Mouse (Mus musculus) hindbrain, postnatal 0 days (tissue): Measurements from ENCODE around the gene Rad1. TPM values are rescaled to one million over a fixed set of nuclear protein-coding genes. Genes with fewer than 3 reads are reported as not detected.

Experiments
- ATAC-seq: fragments of 200-750 bp; cut with Nextera tagmentation; 2 replicates; pipeline ENCODE4 v1.8.0; 2017; ENCODE audit warnings: mild to moderate bottlenecking, moderate TSS enrichment, moderate library complexity
- DNase-seq: peaks from one replicate; pipeline ENCODE4 v3.0.0-alpha.2; 2015; ENCODE audit warnings: low spot score
- H3K27ac ChIP-seq: fragments of 300-500 bp; sonication (generic); 2 replicates; pipeline ENCODE4 v1.5.1; 2014; ENCODE audit warnings: mild to moderate bottlenecking
- H3K27me3 ChIP-seq: fragments of 300-500 bp; sonication (generic); 2 replicates; pipeline ENCODE4 v1.6.1; 2014; ENCODE audit warnings: low read length, mixed read lengths; ENCODE audit not compliant: insufficient read depth
- H3K36me3 ChIP-seq: fragments of 300-500 bp; sonication (generic); 2 replicates; pipeline ENCODE4 v1.6.1; 2014; ENCODE audit warnings: low read length, mixed read lengths; ENCODE audit not compliant: insufficient read depth
- H3K4me1 ChIP-seq: fragments of 300-500 bp; sonication (generic); 2 replicates; pipeline ENCODE4 v1.6.1; 2014; ENCODE audit warnings: antibody characterized with exemption, low read length, mixed read lengths; ENCODE audit not compliant: insufficient read depth
- H3K4me2 ChIP-seq: fragments of 300-500 bp; sonication (generic); 2 replicates; pipeline ENCODE4 v1.6.1; 2014; ENCODE audit warnings: low read depth, mild to moderate bottlenecking, low read length, moderate library complexity, mixed read lengths
- H3K4me3 ChIP-seq: fragments of 300-500 bp; sonication (generic); 2 replicates; pipeline ENCODE4 v1.5.1; 2014; ENCODE audit warnings: low read length
- H3K9ac ChIP-seq: fragments of 300-500 bp; sonication (generic); replicated peaks from 2 replicates; pipeline ENCODE4 v1.6.1; 2014; ENCODE audit warnings: mild to moderate bottlenecking, low read length, moderate library complexity, mixed read lengths
- H3K9me3 ChIP-seq: fragments of 300-500 bp; sonication (generic); 2 replicates; pipeline ENCODE4 v1.6.1; 2016; ENCODE audit warnings: low read length, mixed read lengths
- CTCF ChIP-seq: IDR thresholded peaks from 2 replicates; pipeline ENCODE4 v1.5.1; 2016; ENCODE audit warnings: antibody characterized with exemption, control low read depth, low read depth
- WGBS: fragments of 180-500 bp; shearing (Covaris S2); extraction: QIAGEN DNeasy Blood & Tissue Kit; methylation state at CpG from one replicate; pipeline ENCODE4 v1.1.7; 2014; 5-methylcytosine and 5-hydroxymethylcytosine counted together
- polyA plus RNA-seq: library from polyadenylated mRNA; unstranded; fragments of >200 nt; fragmentation: Nextera tagmentation; extraction: Ambion mirVana; gene quantifications from 2 replicates; pipeline ENCODE4 v1.2.1, GENCODE M21; 2015
- total RNA-seq: library from RNA; depleted of rRNA; stranded (reverse); fragments of >200 nt; gene quantifications from 2 replicates; pipeline ENCODE4 v1.2.3, GENCODE M21; 2014; rRNA removed

Rad1 gene
- total and polyA plus RNA-seq, 2 experiments from 2014 or later: 15.5 to 19.7 TPM

- H3K27ac ChIP-seq: no peak overlapping the region
- no peaks in the 10 kb centered on the region for H3K4me1 ChIP-seq
- H3K9ac ChIP-seq: no peak overlapping the region
- no peaks in the 10 kb centered on the region for H3K27me3 ChIP-seq
- no peak overlapping the region for H3K4me2 ChIP-seq
- no peak for TF ChIP-seq CTCF
- no peaks in the 10 kb centered on the region for H3K36me3 ChIP-seq
- H3K4me3 ChIP-seq: no peak overlapping the region
- no peaks in the 10 kb centered on the region for H3K9me3 ChIP-seq
- 87% methylated on average over 7 of the region's 7 CpGs for WGBS
- ATAC-seq (no peak), DNase-seq (no peak)
Measured at GRCm38 (mm10) chr15:10535969-10536368, 50.2 kb downstream of the Rad1 start.

- TF ChIP-seq CTCF: no peak
- no peak overlapping the region for H3K9ac ChIP-seq
- 75% methylated on average over 16 of the region's 16 CpGs for WGBS
Measured at GRCm38 (mm10) chr15:10540271-10541088, 54.7 kb downstream of the Rad1 start.

More at GRCm38 (mm10) chr15:10540271-10541088, 54.7 kb downstream of the Rad1 start:
- no peak overlapping the region for H3K4me2 ChIP-seq
- no peaks in the 10 kb centered on the region for H3K27me3 ChIP-seq
- H3K4me3 ChIP-seq: no peak overlapping the region
- H3K9me3 ChIP-seq: no peaks in the 10 kb centered on the region
- no peaks in the 10 kb centered on the region for H3K36me3 ChIP-seq
- ATAC-seq (no peak), DNase-seq (no peak)
- no peaks in the 10 kb centered on the region for H3K4me1 ChIP-seq
- no peak overlapping the region for H3K27ac ChIP-seq

Other genes with a start within 250 kb of the Rad1 start
- gene Gm21973, start 160.6 kb upstream of the Rad1 start, total RNA-seq: not detected in 2 replicates
- not detected in 2 replicates for gene Gm21973, start 160.6 kb upstream of the Rad1 start, polyA plus RNA-seq
- not detected in 2 replicates for gene Agxt2, start 127.5 kb upstream of the Rad1 start, total RNA-seq
- gene Agxt2, start 127.5 kb upstream of the Rad1 start, polyA plus RNA-seq: not detected in 2 replicates
- 5.3 and 8.0 TPM in 2 replicates for gene Dnajc21, start 15.5 kb upstream of the Rad1 start, total RNA-seq
- 14.5 and 15.2 TPM in 2 replicates for gene Dnajc21, start 15.5 kb upstream of the Rad1 start, polyA plus RNA-seq
- 4.8 and 10.0 TPM in 2 replicates for gene Brix1, start 71 bp upstream of the Rad1 start, total RNA-seq
- 58.2 and 64.9 TPM in 2 replicates for gene Brix1, start 71 bp upstream of the Rad1 start, polyA plus RNA-seq
- not detected in 2 replicates for gene Ttc23l, start 72.7 kb downstream of the Rad1 start, total RNA-seq
- not detected in 2 replicates for gene Ttc23l, start 72.7 kb downstream of the Rad1 start, polyA plus RNA-seq
- gene Rai14, start 228.6 kb downstream of the Rad1 start, total RNA-seq: 9.0 and 11.0 TPM in 2 replicates
- 5.1 and 5.7 TPM in 2 replicates for gene Rai14, start 228.6 kb downstream of the Rad1 start, polyA plus RNA-seq